Mouse (Mus musculus) hindbrain, embryonic 14.5 days (tissue): ENCODE measurements around the gene Ndufb11. TPM values are rescaled to one million over a fixed set of nuclear protein-coding genes. Genes with fewer than 3 reads are reported as not detected.

ENCODE experiments used
- ATAC-seq: fragments of 200-750 bp; cut with Nextera tagmentation; 2 replicates; pipeline ENCODE4 v1.8.0; 2017; ENCODE audit warnings: moderate number of reproducible peaks, mild to moderate bottlenecking, moderate TSS enrichment, moderate library complexity; ENCODE audit not compliant: low FRiP score
- DNase-seq: peaks from one replicate; pipeline ENCODE4 v3.0.0-alpha.2; 2015; ENCODE audit warnings: low spot score
- H3K27ac ChIP-seq: fragments of 300-500 bp; sonication (generic); 2 replicates; pipeline ENCODE4 v1.5.1; 2014; ENCODE audit warnings: mild to moderate bottlenecking, moderate library complexity
- H3K27me3 ChIP-seq: fragments of 300-500 bp; sonication (generic); 2 replicates; pipeline ENCODE4 v1.6.1; 2014; ENCODE audit warnings: mild to moderate bottlenecking, low read length, mixed read lengths; ENCODE audit not compliant: control insufficient read depth, insufficient read depth
- H3K36me3 ChIP-seq: fragments of 300-500 bp; sonication (generic); replicated peaks from 2 replicates; pipeline ENCODE4 v1.6.1; 2014; ENCODE audit not compliant: control insufficient read depth, insufficient read depth
- H3K4me1 ChIP-seq: fragments of 300-500 bp; sonication (generic); replicated peaks from 2 replicates; pipeline ENCODE4 v1.6.1; 2014; ENCODE audit warnings: antibody characterized with exemption, low read length, mixed read lengths; ENCODE audit not compliant: control insufficient read depth, insufficient read depth
- H3K4me2 ChIP-seq: fragments of 300-500 bp; sonication (generic); replicated peaks from 2 replicates; pipeline ENCODE4 v1.6.1; 2014; ENCODE audit warnings: mild to moderate bottlenecking, moderate library complexity
- H3K4me3 ChIP-seq: fragments of 300-500 bp; sonication (generic); replicated peaks from 2 replicates; pipeline ENCODE4 v1.5.1; 2014; ENCODE audit warnings: mild to moderate bottlenecking, low read length
- H3K9ac ChIP-seq: fragments of 300-500 bp; sonication (generic); 2 replicates; pipeline ENCODE4 v1.6.1; 2014
- H3K9me3 ChIP-seq: fragments of 300-500 bp; sonication (generic); 2 replicates; pipeline ENCODE4 v1.6.1; 2016; ENCODE audit warnings: low read length; ENCODE audit not compliant: control insufficient read depth
- WGBS: fragments of 180-500 bp; shearing (Covaris S2); extraction: QIAGEN DNeasy Blood & Tissue Kit; methylation state at CpG from one replicate; pipeline ENCODE4 v1.1.7; 2014; 5-methylcytosine and 5-hydroxymethylcytosine counted together
- polyA plus RNA-seq: library from polyadenylated mRNA; unstranded; fragments of >200 nt; fragmentation: Nextera tagmentation; extraction: Ambion mirVana; gene quantifications from 2 replicates; pipeline ENCODE4 v1.2.1, GENCODE M21; 2014

Gene Ndufb11
- polyA plus RNA-seq, 1 experiment from 2014 or later: 259 TPM

- Histone ChIP-seq H3K9me3 (no peaks in the 10 kb centered on the region), H3K27ac (no peak overlapping the region), H3K4me3 (no peak overlapping the region), H3K27me3 (no peaks in the 10 kb centered on the region), H3K36me3 (peaks cover 58% of the 10 kb centered on the region), H3K4me2 (no peak overlapping the region), H3K9ac (no peak overlapping the region), H3K4me1 (no peaks in the 10 kb centered on the region)
- DNase-seq (no peak), ATAC-seq (no peak)
- WGBS: 97% methylated on average over 2 of the region's 2 CpGs
These were observed 20.7 kb upstream of the Ndufb11 start for GRCm38 (mm10) chrX:20638141-20638540.

DNA sequence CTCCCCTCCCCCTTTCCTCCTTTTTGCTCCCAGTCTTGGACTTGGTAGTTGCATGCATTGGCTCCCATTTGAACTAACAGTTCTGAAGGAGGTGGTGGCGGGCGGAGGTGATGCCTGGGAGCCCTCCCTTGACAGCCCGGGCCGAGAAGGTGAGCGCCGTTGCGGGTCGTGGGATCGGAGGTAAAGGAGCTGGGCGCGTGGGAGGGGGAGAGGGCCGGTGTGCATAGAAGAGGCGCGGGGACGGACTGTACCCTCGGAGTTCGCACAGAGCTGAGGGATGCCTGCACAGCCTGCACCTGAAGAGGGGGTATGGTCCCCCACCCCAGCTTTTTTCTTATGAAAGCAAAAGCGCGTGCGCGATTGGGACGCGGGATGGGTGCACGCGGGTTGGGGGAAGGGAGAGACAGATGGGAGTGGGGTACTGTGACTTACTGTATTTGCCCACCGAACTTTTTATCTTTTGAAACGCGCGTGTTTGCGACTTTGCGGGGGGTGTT is 532 bp upstream of the Ndufb11 start:
- H3K27ac ChIP-seq: peak overlapping the region; percentile 92
- peak overlapping the region; percentile 66 for H3K9ac ChIP-seq
- peaks cover 19% of the 10 kb centered on the region for H3K4me1 ChIP-seq
- DNase-seq (peak; percentile 55), ATAC-seq (peak; percentile 61)
- 17% methylated on average over 31 of the region's 31 CpGs for WGBS
- H3K36me3 ChIP-seq: peaks cover 16% of the 10 kb centered on the region
- peak overlapping the region; percentile 54 for H3K4me3 ChIP-seq
- no peaks in the 10 kb centered on the region for H3K27me3 ChIP-seq
- no peaks in the 10 kb centered on the region for H3K9me3 ChIP-seq
- peak overlapping the region; percentile 64 for H3K4me2 ChIP-seq

GRCm38 (mm10) chrX:20616861-20617175 is 601 bp downstream of the Ndufb11 start:
- Histone ChIP-seq H3K4me2 (peak overlapping the region; percentile 64), H3K9ac (peak overlapping the region; percentile 57), H3K4me1 (peaks cover 19% of the 10 kb centered on the region), H3K36me3 (peaks cover 14% of the 10 kb centered on the region; the same call in 1 of the 2 replicates), H3K27me3 (no peaks in the 10 kb centered on the region), H3K27ac (peak overlapping the region; percentile 92), H3K9me3 (no peaks in the 10 kb centered on the region), H3K4me3 (peak overlapping the region; percentile 54)
- DNase-seq: no peak
- 13% methylated on average over 17 of the region's 17 CpGs for WGBS
- ATAC-seq: no peak; the same call in 1 of the 2 replicates

DNA sequence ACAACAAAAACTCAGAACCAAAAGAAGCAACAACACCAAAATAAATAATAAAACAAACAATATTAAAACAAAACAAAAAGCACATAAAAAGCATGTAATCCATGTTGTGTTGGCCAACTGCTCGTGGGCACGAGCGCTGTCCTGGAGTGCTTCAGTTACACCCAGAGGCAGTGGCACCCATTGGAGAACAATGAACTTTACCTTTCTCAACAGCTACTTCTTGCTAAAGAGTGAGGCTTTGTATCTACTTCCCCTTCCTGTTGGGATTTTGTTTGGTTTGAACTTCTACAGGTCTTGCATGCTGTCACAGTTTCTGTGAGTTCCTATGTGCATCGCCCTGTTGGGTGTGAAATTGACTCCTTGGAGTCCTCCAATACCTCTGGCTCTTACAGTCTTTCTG is 8.9 kb downstream of the Ndufb11 start:
- H3K9me3 ChIP-seq: no peaks in the 10 kb centered on the region
- H3K4me3 ChIP-seq: no peak overlapping the region
- H3K36me3 ChIP-seq: no peaks in the 10 kb centered on the region
- DNase-seq: no peak
- H3K9ac ChIP-seq: no peak overlapping the region
- ATAC-seq: no peak
- no peak overlapping the region for H3K4me2 ChIP-seq
- H3K4me1 ChIP-seq: no peaks in the 10 kb centered on the region
- WGBS: 90% methylated on average over 4 of the region's 4 CpGs
- no peaks in the 10 kb centered on the region for H3K27me3 ChIP-seq
- no peak overlapping the region for H3K27ac ChIP-seq

- ATAC-seq (no peak), DNase-seq (peak; percentile 34)
- H3K27ac ChIP-seq: no peak overlapping the region
- H3K4me1 ChIP-seq: no peaks in the 10 kb centered on the region
- no peak overlapping the region for H3K4me3 ChIP-seq
- WGBS: 25% methylated on average over 4 of the region's 4 CpGs
- no peaks in the 10 kb centered on the region for H3K9me3 ChIP-seq
- no peak overlapping the region for H3K4me2 ChIP-seq
- no peak overlapping the region for H3K9ac ChIP-seq
- H3K27me3 ChIP-seq: no peaks in the 10 kb centered on the region
- H3K36me3 ChIP-seq: no peaks in the 10 kb centered on the region
These were observed 29.5 kb downstream of the Ndufb11 start for GRCm38 (mm10) chrX:20587968-20588367.

DNA sequence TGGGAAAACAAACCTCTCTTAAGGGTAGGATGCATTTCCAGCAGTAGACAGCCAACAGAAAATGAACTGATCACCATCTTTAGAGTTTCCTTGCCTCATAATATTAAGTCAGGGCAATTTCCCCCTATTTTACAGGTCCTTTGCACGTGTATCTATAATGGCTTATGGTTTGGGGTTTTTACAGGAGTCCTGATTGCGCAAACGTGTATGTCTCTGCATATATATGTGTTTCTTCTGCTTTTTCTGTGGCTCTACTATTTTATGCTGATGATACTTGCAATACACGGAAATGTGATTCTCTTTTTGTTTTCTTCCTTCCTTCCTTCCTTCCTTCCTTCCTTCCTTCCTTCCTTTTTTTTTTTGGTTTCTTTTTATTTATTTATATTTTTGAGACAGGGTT is 43.5 kb downstream of the Ndufb11 start:
- Histone ChIP-seq H3K4me3 (no peak overlapping the region), H3K9me3 (no peaks in the 10 kb centered on the region), H3K27ac (no peak overlapping the region), H3K27me3 (no peaks in the 10 kb centered on the region), H3K9ac (no peak overlapping the region), H3K4me1 (no peaks in the 10 kb centered on the region), H3K4me2 (no peak overlapping the region), H3K36me3 (no peaks in the 10 kb centered on the region)
- DNase-seq (no peak), ATAC-seq (no peak)
- 87% methylated on average over 4 of the region's 4 CpGs for WGBS

DNA sequence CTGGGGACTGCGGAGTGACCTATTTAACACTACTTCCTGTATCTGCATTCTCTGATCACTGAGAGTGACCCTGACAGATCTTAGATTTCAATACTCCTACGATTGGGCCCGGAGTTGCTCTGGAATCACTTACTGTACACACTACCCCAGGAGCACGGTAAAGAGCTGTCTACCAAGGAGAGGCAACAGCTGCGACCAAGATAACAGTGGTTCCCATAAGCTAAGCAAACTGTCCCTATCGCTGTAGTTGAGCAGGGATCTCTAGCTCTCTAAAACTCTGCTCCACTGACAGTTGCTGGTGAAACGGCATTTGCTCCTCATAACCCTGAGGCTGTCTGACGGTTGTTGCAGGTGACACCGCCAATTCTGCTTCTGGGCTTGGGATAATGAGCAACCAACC is 44.7 kb downstream of the Ndufb11 start:
- no peaks in the 10 kb centered on the region for H3K4me1 ChIP-seq
- no peaks in the 10 kb centered on the region for H3K27me3 ChIP-seq
- 89% methylated on average over 9 of the region's 9 CpGs for WGBS
- no peak overlapping the region for H3K4me3 ChIP-seq
- H3K9me3 ChIP-seq: no peaks in the 10 kb centered on the region
- no peak overlapping the region for H3K4me2 ChIP-seq
- H3K9ac ChIP-seq: no peak overlapping the region
- no peak overlapping the region for H3K27ac ChIP-seq
- ATAC-seq (no peak), DNase-seq (no peak)
- H3K36me3 ChIP-seq: no peaks in the 10 kb centered on the region

GRCm38 (mm10) chrX:20571024-20571423 is 46.4 kb downstream of the Ndufb11 start:
- DNase-seq: no peak
- H3K4me3 ChIP-seq: no peak overlapping the region
- no peak overlapping the region for H3K9ac ChIP-seq
- H3K36me3 ChIP-seq: no peaks in the 10 kb centered on the region
- ATAC-seq: no peak
- H3K9me3 ChIP-seq: no peaks in the 10 kb centered on the region
- whole genome bisulfite sequencing: 76% methylated on average over 2 of the region's 2 CpGs
- H3K4me1 ChIP-seq: no peaks in the 10 kb centered on the region
- no peak overlapping the region for H3K27ac ChIP-seq
- H3K27me3 ChIP-seq: no peaks in the 10 kb centered on the region
- H3K4me2 ChIP-seq: no peak overlapping the region
